8 mouse cellular contexts compared by ENCODE assay signal in genomic region chr4:143324925-143325624, GRCm38 (mm10). TPM values are rescaled to one million over a fixed set of nuclear protein-coding genes. Genes with fewer than 3 reads are reported as not detected.
A peak's percentile ranks its signal among the peaks of the same experiment; 100 is the strongest.
DNase-seq lines count a peak whose midpoint lies in the region; ATAC-seq and TF ChIP-seq lines count a peak whose summit lies in the region.

No protein-coding gene starts in this region.

- no peak overlapping the region for H3K27ac ChIP-seq in lung, embryonic 15.5 days
- H3K27ac ChIP-seq in forebrain, embryonic 15.5 days (replicated peaks) = no peak overlapping the region
- no peak overlapping the region for H3K27ac ChIP-seq in limb, embryonic 14.5 days (replicated peaks; ENCODE audit: low read depth, low read length)
- H3K27ac ChIP-seq in olfactory bulb, adult 2 months (ENCODE audit: insufficient read depth, low read depth, low read length) = no peak overlapping the region; the same call in 1 of the 2 replicates

- no peak for TF ChIP-seq CTCF in olfactory bulb, adult 2 months (IDR thresholded peaks at IDR 0.05; ENCODE audit: insufficient read depth, low read depth, low read length)

- TF ChIP-seq POLR2A in limb, embryonic 14.5 days (IDR thresholded peaks at IDR 0.05; ENCODE audit: borderline replicate concordance, extremely low read depth, insufficient read depth, insufficient read length) = no peak
- TF ChIP-seq POLR2A in olfactory bulb, adult 2 months (IDR thresholded peaks at IDR 0.05; ENCODE audit: insufficient read depth, low read depth, low read length) = no peak

- H3K4me1 ChIP-seq in lung, embryonic 15.5 days = peaks cover 6% of the 10 kb centered on the region; the same call in 1 of the 2 replicates
- peaks cover 10% of the 10 kb centered on the region for H3K4me1 ChIP-seq in forebrain, embryonic 15.5 days
- H3K4me1 ChIP-seq in limb, embryonic 14.5 days (ENCODE audit: control insufficient read depth, insufficient read depth, low read length) = 0 out of 2 replicates have a peak, but pooled peaks cover 10% of the 10 kb centered on the region
- peaks cover 5% of the 10 kb centered on the region; the same call in 1 of the 2 replicates for H3K4me1 ChIP-seq in olfactory bulb, adult 2 months (ENCODE audit: control insufficient read depth, insufficient read depth, low read length)

- peak overlapping the region; percentile 16 for H3K4me3 ChIP-seq in lung, embryonic 15.5 days
- peak overlapping the region; percentile 35 for H3K4me3 ChIP-seq in forebrain, embryonic 15.5 days
- H3K4me3 ChIP-seq in limb, embryonic 14.5 days (replicated peaks; ENCODE audit: low read length) = peak overlapping the region; percentile 29
- H3K4me3 ChIP-seq in olfactory bulb, adult 2 months (ENCODE audit: insufficient read depth, low read depth, low read length) = 0 out of 2 replicates have a peak overlapping the region, but pooled peaks have one; percentile 5

- no peaks in the 10 kb centered on the region for H3K9me3 ChIP-seq in lung, embryonic 15.5 days
- no peaks in the 10 kb centered on the region for H3K9me3 ChIP-seq in forebrain, embryonic 15.5 days
- H3K9me3 ChIP-seq in limb, embryonic 14.5 days (ENCODE audit: control insufficient read depth, low read length) = no peaks in the 10 kb centered on the region

- H3K36me3 ChIP-seq in lung, embryonic 15.5 days = no peaks in the 10 kb centered on the region
- no peaks in the 10 kb centered on the region for H3K36me3 ChIP-seq in forebrain, embryonic 15.5 days
- H3K36me3 ChIP-seq in limb, embryonic 14.5 days (ENCODE audit: control insufficient read depth, insufficient read depth, low read length) = no peaks in the 10 kb centered on the region

- H3K9ac ChIP-seq in lung, embryonic 15.5 days = no peak overlapping the region
- 0 out of 2 replicates have a peak overlapping the region, but pooled peaks have one; percentile 29 for H3K9ac ChIP-seq in forebrain, embryonic 15.5 days (replicated peaks)
- H3K9ac ChIP-seq in limb, embryonic 14.5 days (ENCODE audit: low read depth, low read length, severe bottlenecking) = 0 out of 2 replicates have a peak overlapping the region, but pooled peaks have one; percentile 12

- 15% methylated on average over 15 of the region's 15 CpGs for whole genome bisulfite sequencing in lung, embryonic 15.5 days
- 16% methylated on average over 15 of the region's 15 CpGs for WGBS in forebrain, embryonic 15.5 days
- WGBS in limb, embryonic 14.5 days = 22% methylated on average over 15 of the region's 15 CpGs
- 13% methylated on average over 15 of the region's 15 CpGs for WGBS in olfactory bulb, adult 2 months

- ATAC-seq in lung, embryonic 15.5 days (ENCODE audit: borderline replicate concordance, extremely low read depth, low FRiP score, low TSS enrichment) = no peak
- ATAC-seq in forebrain, embryonic 15.5 days (replicated peaks) = peak; percentile 35
- ATAC-seq in limb, embryonic 14.5 days (ENCODE audit: low FRiP score, low read depth) = peak; percentile 44; the same call in 1 of the 2 replicates
- no peak for ATAC-seq in inflammation-experienced regulatory T-cells, adult 6 months
- ATAC-seq in cerebellum, adult (ENCODE audit: insufficient number of reproducible peaks, low FRiP score, low TSS enrichment) = no peak

- no peaks in the 10 kb centered on the region for H3K27me3 ChIP-seq in lung, embryonic 15.5 days
- no peaks in the 10 kb centered on the region for H3K27me3 ChIP-seq in forebrain, embryonic 15.5 days
- no peaks in the 10 kb centered on the region for H3K27me3 ChIP-seq in limb, embryonic 14.5 days (ENCODE audit: control insufficient read depth, insufficient read depth, low read length)

- peak overlapping the region; percentile 48 for H3K4me2 ChIP-seq in lung, embryonic 15.5 days
- H3K4me2 ChIP-seq in forebrain, embryonic 15.5 days (replicated peaks) = peak overlapping the region; percentile 49
- peak overlapping the region; percentile 56 for H3K4me2 ChIP-seq in limb, embryonic 14.5 days (replicated peaks; ENCODE audit: low read depth, low read length, severe bottlenecking)

- DNase-seq in lung, postnatal 25 days (ENCODE audit: low spot score) = no peak
- DNase-seq in limb, embryonic 14.5 days (ENCODE audit: low spot score) = no peak
- no peak for DNase-seq in urinary bladder, postnatal 10 days (ENCODE audit: low spot score)

RNA-seq across cellular contexts. Expression of gene Lrrc38, which starts 24.5 kb away (rescaled TPM):
- 0.06 and 0.07 TPM in 2 replicates for polyA plus RNA-seq in lung, embryonic 15.5 days (2015; fragmentation: Nextera tagmentation; extraction: Ambion mirVana)
- polyA plus RNA-seq in forebrain, embryonic 15.5 days (2015; fragmentation: Nextera tagmentation; extraction: Ambion mirVana) = 0.13 and 0.23 TPM in 2 replicates
- 1.8 and 2.4 TPM in 2 replicates for polyA plus RNA-seq in limb, embryonic 14.5 days (2012; rRNA removed)
- 1.2 and 1.5 TPM in 2 replicates for polyA plus RNA-seq in limb, embryonic 14.5 days (2014; fragmentation: Nextera tagmentation; extraction: Ambion mirVana)
- not detected in 2 replicates for polyA plus RNA-seq in olfactory bulb, adult 2 months (2012; ENCODE audit: insufficient read depth, insufficient read length, low replicate concordance, missing spikeins)
- polyA plus RNA-seq in inflammation-experienced regulatory T-cells, adult 6 months (2017; shearing (Covaris generic)) = not detected

RNA-seq across cellular contexts. Expression of gene Pdpn, which starts 25.7 kb away (rescaled TPM):
- 47.2 and 51.0 TPM in 2 replicates for polyA plus RNA-seq in lung, embryonic 15.5 days (2015; fragmentation: Nextera tagmentation; extraction: Ambion mirVana)
- 49.1 and 54.8 TPM in 2 replicates for polyA plus RNA-seq in forebrain, embryonic 15.5 days (2015; fragmentation: Nextera tagmentation; extraction: Ambion mirVana)
- 24.2 and 34.3 TPM in 2 replicates for polyA plus RNA-seq in limb, embryonic 14.5 days (2012; rRNA removed)
- polyA plus RNA-seq in limb, embryonic 14.5 days (2014; fragmentation: Nextera tagmentation; extraction: Ambion mirVana) = 77.4 and 80.3 TPM in 2 replicates
- polyA plus RNA-seq in olfactory bulb, adult 2 months (2012; ENCODE audit: insufficient read depth, insufficient read length, low replicate concordance, missing spikeins) = not detected in 2 replicates
- polyA plus RNA-seq in inflammation-experienced regulatory T-cells, adult 6 months (2017; shearing (Covaris generic)) = under 1 TPM in 1 of 3 experiments, not detected in 2; 0.49 TPM

Comparison
In these comparisons a context has a peak if more than half of its experiments do, and no peak if none do; other contexts are left out.
1. ATAC-seq: peak in forebrain, embryonic 15.5 days (single experiment) and limb, embryonic 14.5 days (single experiment); none in lung, embryonic 15.5 days (single experiment), inflammation-experienced regulatory T-cells, adult 6 months (single experiment) and cerebellum, adult (single experiment).
2. RNA of gene Pdpn, which starts 25.7 kb away (polyA plus RNA-seq): 24.2 to 80.3 TPM in limb, embryonic 14.5 days, 49.1 to 54.8 TPM in forebrain, embryonic 15.5 days and 47.2 to 51.0 TPM in lung, embryonic 15.5 days; not detected in olfactory bulb, adult 2 months and 0.49 TPM in inflammation-experienced regulatory T-cells, adult 6 months; every median in the first group is over 10 times any median in the second.
3. Peak in every context shown above with its lines, with median percentiles within 50 percentile points of each other: H3K4me2 ChIP-seq and H3K4me3 ChIP-seq.